8 mouse cellular contexts compared by ENCODE assay signal in genomic region chr9:107297059-107297458, GRCm38 (mm10). TPM values are rescaled to one million over a fixed set of nuclear protein-coding genes. Genes with fewer than 3 reads are reported as not detected.
DNase-seq lines count a peak whose midpoint lies in the region; ATAC-seq lines count a peak whose summit lies in the region.

No protein-coding gene starts in this region.

- DNase-seq in kidney, adult 8-10 months = peak; percentile 46 to 59
- DNase-seq in kidney, adult 18-20 months = no peak
- DNase-seq in liver, embryonic 11.5 days (ENCODE audit: low spot score) = no peak
- no peak for DNase-seq in retina, postnatal 1 day
- DNase-seq in adipocyte (ENCODE audit: low spot score) = no peak
- DNase-seq in urinary bladder, postnatal 4 days (ENCODE audit: low spot score in 2 of 2) = no peak

- peak overlapping the region; percentile 76 for H3K9ac ChIP-seq in forebrain, embryonic 13.5 days
- H3K9ac ChIP-seq in liver, embryonic 11.5 days (ENCODE audit: low read depth, low read length) = peak overlapping the region; percentile 78
- peak overlapping the region; percentile 73 for H3K9ac ChIP-seq in neural tube, embryonic 15.5 days (replicated peaks)

- H3K4me1 ChIP-seq in forebrain, embryonic 13.5 days = peaks cover 17% of the 10 kb centered on the region
- peaks cover 41% of the 10 kb centered on the region for H3K4me1 ChIP-seq in liver, embryonic 11.5 days (replicated peaks; ENCODE audit: control insufficient read depth, insufficient read depth, low read length)
- peaks cover 25% of the 10 kb centered on the region for H3K4me1 ChIP-seq in neural tube, embryonic 15.5 days

- H3K27me3 ChIP-seq in forebrain, embryonic 13.5 days = peaks cover 23% of the 10 kb centered on the region
- H3K27me3 ChIP-seq in liver, embryonic 11.5 days (replicated peaks; ENCODE audit: control insufficient read depth, insufficient read depth, low read length) = no peaks in the 10 kb centered on the region
- H3K27me3 ChIP-seq in neural tube, embryonic 15.5 days (replicated peaks) = peaks cover 16% of the 10 kb centered on the region; the same call in 1 of the 2 replicates

- WGBS in forebrain, embryonic 13.5 days = 16% methylated on average over 16 of the region's 16 CpGs
- WGBS in liver, embryonic 11.5 days = 8% methylated on average over 16 of the region's 16 CpGs
- WGBS in neural tube, embryonic 15.5 days = 13% methylated on average over 16 of the region's 16 CpGs

- H3K4me2 ChIP-seq in forebrain, embryonic 13.5 days = peak overlapping the region; percentile 81
- peak overlapping the region; percentile 97 for H3K4me2 ChIP-seq in liver, embryonic 11.5 days
- H3K4me2 ChIP-seq in neural tube, embryonic 15.5 days = peak overlapping the region; percentile 92

- H3K36me3 ChIP-seq in forebrain, embryonic 13.5 days (ENCODE audit: poor library complexity, severe bottlenecking) = peaks cover 19% of the 10 kb centered on the region
- H3K36me3 ChIP-seq in liver, embryonic 11.5 days (ENCODE audit: control insufficient read depth, insufficient read depth, low read length) = peaks cover 5% of the 10 kb centered on the region
- H3K36me3 ChIP-seq in neural tube, embryonic 15.5 days = peaks cover 18% of the 10 kb centered on the region

- H3K4me3 ChIP-seq in forebrain, embryonic 13.5 days = peak overlapping the region; percentile 64
- peak overlapping the region; percentile 75 for H3K4me3 ChIP-seq in liver, embryonic 11.5 days (ENCODE audit: low read depth, low read length)
- peak overlapping the region; percentile 56 for H3K4me3 ChIP-seq in neural tube, embryonic 15.5 days (replicated peaks)

- H3K9me3 ChIP-seq in forebrain, embryonic 13.5 days (replicated peaks) = no peaks in the 10 kb centered on the region
- no peaks in the 10 kb centered on the region for H3K9me3 ChIP-seq in liver, embryonic 11.5 days (ENCODE audit: control insufficient read depth, low read length)
- H3K9me3 ChIP-seq in neural tube, embryonic 15.5 days (replicated peaks) = no peaks in the 10 kb centered on the region

- no peak; the same call in none of the 2 replicates for ATAC-seq in forebrain, embryonic 13.5 days
- no peak for ATAC-seq in liver, embryonic 11.5 days (replicated peaks; ENCODE audit: low FRiP score)
- ATAC-seq in neural tube, embryonic 15.5 days (ENCODE audit: low FRiP score) = no peak; the same call in 1 of the 2 replicates

- no peak overlapping the region for H3K27ac ChIP-seq in forebrain, embryonic 13.5 days
- H3K27ac ChIP-seq in liver, embryonic 11.5 days (ENCODE audit: low read depth, low read length) = peak overlapping the region; percentile 67
- 0 out of 2 replicates have a peak overlapping the region, but pooled peaks have one; percentile 54 for H3K27ac ChIP-seq in neural tube, embryonic 15.5 days (replicated peaks)

RNA-seq across cellular contexts. Expression of gene Cish, which starts 1.2 kb away (rescaled TPM):
- 6.2 and 7.3 TPM in 2 replicates for polyA plus RNA-seq in forebrain, embryonic 13.5 days (2015; fragmentation: Nextera tagmentation; extraction: Ambion mirVana)
- polyA plus RNA-seq in liver, embryonic 11.5 days (2014; fragmentation: Nextera tagmentation; extraction: Ambion mirVana) = 6.1 and 9.9 TPM in 2 replicates
- 12.6 and 15.5 TPM in 2 replicates for polyA plus RNA-seq in neural tube, embryonic 15.5 days (2015; fragmentation: Nextera tagmentation; extraction: Ambion mirVana)

RNA-seq across cellular contexts. Expression of gene Mapkapk3, which starts 7.4 kb away (rescaled TPM):
- polyA plus RNA-seq in forebrain, embryonic 13.5 days (2015; fragmentation: Nextera tagmentation; extraction: Ambion mirVana) = 2.0 and 2.4 TPM in 2 replicates
- polyA plus RNA-seq in liver, embryonic 11.5 days (2014; fragmentation: Nextera tagmentation; extraction: Ambion mirVana) = 17.1 and 19.2 TPM in 2 replicates
- polyA plus RNA-seq in neural tube, embryonic 15.5 days (2015; fragmentation: Nextera tagmentation; extraction: Ambion mirVana) = 2.2 and 9.4 TPM in 2 replicates

RNA-seq across cellular contexts. Expression of gene Hemk1, which starts 41.1 kb away (rescaled TPM):
- 13.3 and 13.9 TPM in 2 replicates for polyA plus RNA-seq in forebrain, embryonic 13.5 days (2015; fragmentation: Nextera tagmentation; extraction: Ambion mirVana)
- polyA plus RNA-seq in liver, embryonic 11.5 days (2014; fragmentation: Nextera tagmentation; extraction: Ambion mirVana) = 8.2 and 8.7 TPM in 2 replicates
- polyA plus RNA-seq in neural tube, embryonic 15.5 days (2015; fragmentation: Nextera tagmentation; extraction: Ambion mirVana) = 16.3 and 18.2 TPM in 2 replicates

RNA-seq across cellular contexts. Expression of gene 6430571L13Rik, which starts 43.3 kb away (rescaled TPM):
- 3.1 and 3.2 TPM in 2 replicates for polyA plus RNA-seq in forebrain, embryonic 13.5 days (2015; fragmentation: Nextera tagmentation; extraction: Ambion mirVana)
- polyA plus RNA-seq in liver, embryonic 11.5 days (2014; fragmentation: Nextera tagmentation; extraction: Ambion mirVana) = 0.05 and 0.10 TPM in 2 replicates
- polyA plus RNA-seq in neural tube, embryonic 15.5 days (2015; fragmentation: Nextera tagmentation; extraction: Ambion mirVana) = 7.8 and 9.1 TPM in 2 replicates

Comparison
In these comparisons a context has a peak if more than half of its experiments do, and no peak if none do; other contexts are left out.
1. DNase-seq: peak in kidney, adult 8-10 months (2 of 2); none in kidney, adult 18-20 months (single experiment), liver, embryonic 11.5 days (single experiment), retina, postnatal 1 day (single experiment), adipocyte (single experiment) and urinary bladder, postnatal 4 days (0 of 2).
2. Peak in every context shown above with its lines, with median percentiles within 50 percentile points of each other: H3K4me2 ChIP-seq, H3K4me3 ChIP-seq and H3K9ac ChIP-seq.